Mouse (Mus musculus): ENCODE measurements around the gene Eif2b2. TPM values are rescaled to one million over a fixed set of nuclear protein-coding genes. Genes with fewer than 3 reads are reported as not detected.

The Eif2b2 gene
- total and polyA plus RNA-seq, 3 experiments = 94.9 to 143 (median 123) TPM

Other genes starting within 250 kb of the Eif2b2 start
- 152 and 188 TPM in 2 replicates for gene Fcf1, start 248.6 kb upstream of the Eif2b2 start, total RNA-seq (2012; rRNA removed)
- 273 and 340 TPM in 2 replicates for gene Fcf1, start 248.6 kb upstream of the Eif2b2 start, total RNA-seq (2014; rRNA removed)
- 239 and 265 TPM in 2 replicates for gene Fcf1, start 248.6 kb upstream of the Eif2b2 start, polyA plus RNA-seq (2012; ENCODE audit: insufficient read length, low read depth)
- gene Arel1, start 248.6 kb upstream of the Eif2b2 start, total RNA-seq (2012; rRNA removed) = 18.5 and 21.6 TPM in 2 replicates
- gene Arel1, start 248.6 kb upstream of the Eif2b2 start, total RNA-seq (2014; rRNA removed) = 20.0 and 22.5 TPM in 2 replicates
- 14.2 and 16.9 TPM in 2 replicates for gene Arel1, start 248.6 kb upstream of the Eif2b2 start, polyA plus RNA-seq (2012; ENCODE audit: insufficient read length, low read depth)
- 20.1 and 22.3 TPM in 2 replicates for gene Ylpm1, start 223.2 kb upstream of the Eif2b2 start, total RNA-seq (2012; rRNA removed)
- gene Ylpm1, start 223.2 kb upstream of the Eif2b2 start, total RNA-seq (2014; rRNA removed) = 19.3 and 20.7 TPM in 2 replicates
- gene Ylpm1, start 223.2 kb upstream of the Eif2b2 start, polyA plus RNA-seq (2012; ENCODE audit: insufficient read length, low read depth) = 56.8 and 58.7 TPM in 2 replicates
- gene Prox2, start 108.7 kb upstream of the Eif2b2 start, total RNA-seq (2012; rRNA removed) = 11.6 and 13.3 TPM in 2 replicates
- gene Prox2, start 108.7 kb upstream of the Eif2b2 start, total RNA-seq (2014; rRNA removed) = 2.4 TPM in 2 replicates
- gene Prox2, start 108.7 kb upstream of the Eif2b2 start, polyA plus RNA-seq (2012; ENCODE audit: insufficient read length, low read depth) = 4.5 and 5.2 TPM in 2 replicates
- gene Dlst, start 108.6 kb upstream of the Eif2b2 start, total RNA-seq (2012; rRNA removed) = 116 and 122 TPM in 2 replicates
- 144 TPM in 2 replicates for gene Dlst, start 108.6 kb upstream of the Eif2b2 start, total RNA-seq (2014; rRNA removed)
- gene Dlst, start 108.6 kb upstream of the Eif2b2 start, polyA plus RNA-seq (2012; ENCODE audit: insufficient read length, low read depth) = 165 and 208 TPM in 2 replicates
- 0.21 and 0.97 TPM in 2 replicates for gene Rps6kl1, start 68.2 kb upstream of the Eif2b2 start, total RNA-seq (2012; rRNA removed)
- 0.36 and 0.43 TPM in 2 replicates for gene Rps6kl1, start 68.2 kb upstream of the Eif2b2 start, total RNA-seq (2014; rRNA removed)
- gene Rps6kl1, start 68.2 kb upstream of the Eif2b2 start, polyA plus RNA-seq (2012; ENCODE audit: insufficient read length, low read depth) = 0.59 and 0.86 TPM in 2 replicates
- 0.34 and 0.50 TPM in 2 replicates for gene Pgf, start 41.7 kb upstream of the Eif2b2 start, total RNA-seq (2012; rRNA removed)
- gene Pgf, start 41.7 kb upstream of the Eif2b2 start, total RNA-seq (2014; rRNA removed) = 0.64 and 0.76 TPM in 2 replicates
- gene Pgf, start 41.7 kb upstream of the Eif2b2 start, polyA plus RNA-seq (2012; ENCODE audit: insufficient read length, low read depth) = 0.73 and 1.7 TPM in 2 replicates
- 6.1 and 7.8 TPM in 2 replicates for gene Mlh3, start 51.1 kb downstream of the Eif2b2 start, total RNA-seq (2012; rRNA removed)
- gene Mlh3, start 51.1 kb downstream of the Eif2b2 start, total RNA-seq (2014; rRNA removed) = 8.2 and 9.8 TPM in 2 replicates
- gene Mlh3, start 51.1 kb downstream of the Eif2b2 start, polyA plus RNA-seq (2012; ENCODE audit: insufficient read length, low read depth) = 6.7 and 8.3 TPM in 2 replicates
- gene Acyp1, start 69.0 kb downstream of the Eif2b2 start, total RNA-seq (2012; rRNA removed) = 22.7 and 27.5 TPM in 2 replicates
- 34.0 and 37.2 TPM in 2 replicates for gene Acyp1, start 69.0 kb downstream of the Eif2b2 start, total RNA-seq (2014; rRNA removed)
- 10.7 and 15.3 TPM in 2 replicates for gene Acyp1, start 69.0 kb downstream of the Eif2b2 start, polyA plus RNA-seq (2012; ENCODE audit: insufficient read length, low read depth)
- gene Zc2hc1c, start 69.1 kb downstream of the Eif2b2 start, total RNA-seq (2012; rRNA removed) = 0.08 and 0.13 TPM in 2 replicates
- not detected in 2 replicates for gene Zc2hc1c, start 69.1 kb downstream of the Eif2b2 start, total RNA-seq (2014; rRNA removed)
- gene Zc2hc1c, start 69.1 kb downstream of the Eif2b2 start, polyA plus RNA-seq (2012; ENCODE audit: insufficient read length, low read depth) = 0.13 and 0.19 TPM in 2 replicates
- 23.5 and 27.4 TPM in 2 replicates for gene Nek9, start 119.9 kb downstream of the Eif2b2 start, total RNA-seq (2012; rRNA removed)
- gene Nek9, start 119.9 kb downstream of the Eif2b2 start, total RNA-seq (2014; rRNA removed) = 12.7 and 15.6 TPM in 2 replicates
- 30.9 and 32.0 TPM in 2 replicates for gene Nek9, start 119.9 kb downstream of the Eif2b2 start, polyA plus RNA-seq (2012; ENCODE audit: insufficient read length, low read depth)
- gene Tmed10, start 155.4 kb downstream of the Eif2b2 start, total RNA-seq (2012; rRNA removed) = 70.2 and 73.8 TPM in 2 replicates
- gene Tmed10, start 155.4 kb downstream of the Eif2b2 start, total RNA-seq (2014; rRNA removed) = 59.8 and 60.0 TPM in 2 replicates
- gene Tmed10, start 155.4 kb downstream of the Eif2b2 start, polyA plus RNA-seq (2012; ENCODE audit: insufficient read length, low read depth) = 211 and 216 TPM in 2 replicates